Mouse (Mus musculus): ENCODE measurements at regions not wholly inside any gene's neighbourhood (a gene's known extent, or its start where the extent isn't known, plus 50 kb on each side); places are given as distances from the start of the nearest gene placed in this dataset.

DNA sequence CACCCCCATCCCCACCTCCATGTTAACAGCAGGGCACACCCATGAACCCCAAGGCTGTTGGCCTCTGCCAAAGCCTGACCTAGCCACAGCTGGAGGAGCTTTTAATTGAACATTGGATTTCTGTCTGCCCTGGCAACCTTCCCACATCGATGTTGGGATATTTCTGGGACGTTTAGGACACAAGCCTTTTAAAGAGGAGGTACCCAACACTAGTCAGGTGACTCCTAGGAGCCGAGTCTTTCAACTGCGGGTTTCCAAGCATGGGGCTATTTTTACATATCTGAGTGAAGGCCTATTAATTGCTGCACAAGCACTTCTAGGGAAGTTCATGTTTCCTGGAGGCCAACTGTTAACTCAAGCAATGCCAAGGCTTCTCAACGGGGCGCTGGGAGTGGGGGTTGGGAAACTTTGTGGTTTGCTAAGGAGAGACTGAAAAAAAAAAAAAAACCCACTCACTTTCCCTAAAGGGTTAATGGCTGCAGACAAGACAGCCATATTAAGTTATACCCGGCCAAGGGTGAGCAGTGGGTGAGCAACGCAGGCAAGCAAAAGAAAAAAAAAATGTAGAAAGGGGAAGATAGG, 213.3 kb downstream of the Bcl2l11 start:
- Histone ChIP-seq H3K9me3 (ENCODE audit: low read length) (no peaks in the 10 kb centered on the region), H3K4me1 (ENCODE audit: insufficient read depth, low read length) (peaks cover 49% of the 10 kb centered on the region), H3K9ac (replicated peaks; ENCODE audit: low read length) (no peak overlapping the region; the same call in 1 of the 2 replicates), H3K27me3 (ENCODE audit: insufficient read depth, low read length) (0 out of 2 replicates have a peak, but pooled peaks cover 2% of the 10 kb centered on the region), H3K4me2 (replicated peaks; ENCODE audit: low read depth, low read length) (peak overlapping the region; percentile 33; the same call in 1 of the 2 replicates), H3K4me3 (ENCODE audit: low read length) (no peak overlapping the region), H3K36me3 (ENCODE audit: insufficient read depth, low read length) (no peaks in the 10 kb centered on the region), H3K27ac (ENCODE audit: low read length) (peak overlapping the region; percentile 91)
- WGBS = 2% methylated on average over 8 of the region's 8 CpGs
- ATAC-seq (ENCODE audit: low FRiP score, low TSS enrichment) = 0 out of 2 replicates have a peak, but pooled peaks have one; percentile 32

DNA sequence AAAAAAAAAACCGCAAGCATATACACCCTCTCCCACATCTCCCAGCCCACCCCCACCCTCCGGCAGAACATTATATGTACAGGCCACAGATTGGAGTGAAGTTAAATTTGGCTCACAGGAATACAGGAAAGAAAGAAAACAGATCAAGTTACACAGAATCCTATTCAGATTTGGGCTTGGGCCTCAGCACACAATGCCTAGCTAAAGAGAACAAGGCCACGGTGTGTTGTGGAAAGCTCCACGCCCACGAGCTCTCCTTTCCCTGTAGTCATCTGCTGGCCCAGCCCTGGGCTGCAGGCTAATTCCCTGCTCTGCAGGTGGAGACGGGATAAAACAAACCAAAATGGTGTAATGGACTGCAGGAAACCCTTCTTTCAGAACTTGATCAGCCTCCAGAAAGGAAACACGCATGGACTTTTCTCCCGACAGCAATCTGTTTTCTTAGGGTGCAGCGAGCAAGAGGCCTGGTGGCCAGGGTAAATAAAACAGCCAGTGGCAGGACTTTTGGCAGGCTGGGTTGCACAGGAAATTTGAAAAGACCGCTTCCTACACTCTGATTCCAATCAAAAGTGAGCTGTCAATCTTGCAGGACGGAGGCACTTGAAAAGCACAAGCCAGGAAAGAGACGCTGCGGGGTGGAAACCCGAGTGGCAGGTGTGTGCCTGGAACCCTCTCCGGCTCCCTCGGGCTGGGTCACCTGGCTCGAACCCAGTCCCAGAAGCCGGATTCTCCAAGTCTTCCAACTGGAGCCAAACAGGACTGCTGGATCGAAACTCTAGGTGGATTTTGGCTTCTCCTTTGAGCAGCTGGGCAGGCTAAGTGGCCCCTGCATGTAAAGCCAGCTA, 214.0 kb downstream of the Bcl2l11 start:
- peak; percentile 62; the same call in 1 of the 2 replicates for ATAC-seq (ENCODE audit: low FRiP score, low TSS enrichment)
- peak overlapping the region; percentile 33 for H3K4me2 ChIP-seq (replicated peaks; ENCODE audit: low read depth, low read length)
- H3K9me3 ChIP-seq (ENCODE audit: low read length) = no peaks in the 10 kb centered on the region
- peak overlapping the region; percentile 91 for H3K27ac ChIP-seq (ENCODE audit: low read length)
- WGBS = 17% methylated on average over 19 of the region's 19 CpGs
- H3K9ac ChIP-seq (replicated peaks; ENCODE audit: low read length) = peak overlapping the region; percentile 47
- H3K4me3 ChIP-seq (ENCODE audit: low read length) = no peak overlapping the region
- 0 out of 2 replicates have a peak, but pooled peaks cover 2% of the 10 kb centered on the region for H3K27me3 ChIP-seq (ENCODE audit: insufficient read depth, low read length)
- H3K36me3 ChIP-seq (ENCODE audit: insufficient read depth, low read length) = no peaks in the 10 kb centered on the region
- peaks cover 42% of the 10 kb centered on the region for H3K4me1 ChIP-seq (ENCODE audit: insufficient read depth, low read length)

- Histone ChIP-seq H3K36me3 (ENCODE audit: insufficient read depth, low read length) (no peaks in the 10 kb centered on the region), H3K4me3 (ENCODE audit: low read length) (no peak overlapping the region), H3K9ac (replicated peaks; ENCODE audit: low read length) (no peak overlapping the region), H3K27ac (ENCODE audit: low read length) (peak overlapping the region; percentile 91), H3K9me3 (ENCODE audit: low read length) (no peaks in the 10 kb centered on the region), H3K4me2 (replicated peaks; ENCODE audit: low read depth, low read length) (no peak overlapping the region), H3K27me3 (ENCODE audit: insufficient read depth, low read length) (0 out of 2 replicates have a peak, but pooled peaks cover 2% of the 10 kb centered on the region), H3K4me1 (ENCODE audit: insufficient read depth, low read length) (peaks cover 38% of the 10 kb centered on the region)
- 91% methylated on average over 5 of the region's 5 CpGs for WGBS
- no peak for ATAC-seq (ENCODE audit: low FRiP score, low TSS enrichment)
Observed at GRCm38 (mm10) chr2:128340631-128341240, 214.9 kb downstream of the Bcl2l11 start.

DNA sequence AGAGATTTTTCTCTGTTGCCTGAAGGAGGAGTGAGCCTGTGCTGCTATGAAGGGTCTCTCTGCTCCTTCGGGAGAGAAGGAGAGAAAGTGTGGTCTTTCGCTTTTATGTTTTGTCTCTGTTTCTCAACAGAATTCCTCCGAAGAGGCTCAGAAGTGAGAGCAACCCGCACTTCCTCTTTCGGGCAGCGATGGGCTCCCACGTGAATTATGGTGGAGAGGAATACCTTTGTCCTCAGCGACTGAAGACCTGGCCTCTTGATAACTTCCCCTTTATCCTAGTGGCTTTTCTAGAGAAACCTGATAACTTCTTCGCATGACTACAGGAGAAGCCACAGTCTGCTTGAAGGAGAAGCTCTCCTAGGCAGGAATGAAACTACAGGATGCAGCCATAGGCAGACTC, 216.4 kb downstream of the Bcl2l11 start:
- peaks cover 33% of the 10 kb centered on the region for H3K4me1 ChIP-seq (ENCODE audit: insufficient read depth, low read length)
- ATAC-seq (ENCODE audit: low FRiP score, low TSS enrichment) = no peak
- H3K36me3 ChIP-seq (ENCODE audit: insufficient read depth, low read length) = no peaks in the 10 kb centered on the region
- 67% methylated on average over 9 of the region's 9 CpGs for WGBS
- no peak overlapping the region for H3K27ac ChIP-seq (ENCODE audit: low read length)
- 0 out of 2 replicates have a peak, but pooled peaks cover 2% of the 10 kb centered on the region for H3K27me3 ChIP-seq (ENCODE audit: insufficient read depth, low read length)
- no peak overlapping the region for H3K4me2 ChIP-seq (replicated peaks; ENCODE audit: low read depth, low read length)
- no peak overlapping the region for H3K9ac ChIP-seq (replicated peaks; ENCODE audit: low read length)
- H3K9me3 ChIP-seq (ENCODE audit: low read length) = no peaks in the 10 kb centered on the region
- no peak overlapping the region for H3K4me3 ChIP-seq (ENCODE audit: low read length)

DNA sequence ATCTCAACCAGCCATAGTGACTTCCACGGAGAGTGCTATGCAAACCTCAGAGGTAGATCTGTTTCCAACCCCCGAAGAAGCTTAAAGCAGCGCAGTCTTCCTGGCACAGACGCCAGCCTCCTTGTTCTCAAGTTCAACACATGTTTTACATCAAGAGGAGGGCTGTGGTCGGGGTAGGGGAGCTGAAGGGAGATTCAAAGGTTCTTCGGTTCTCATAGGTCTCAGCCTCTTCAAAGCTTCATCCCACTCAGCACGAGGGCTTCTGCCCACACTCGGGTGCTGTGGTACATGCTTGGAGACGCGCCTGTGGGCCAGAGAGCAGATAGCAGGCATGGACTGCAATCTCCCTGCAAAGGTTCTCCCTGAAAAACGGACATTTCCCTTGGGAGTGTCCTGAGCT, 219.7 kb downstream of the Bcl2l11 start:
- H3K27ac ChIP-seq (ENCODE audit: low read length) = no peak overlapping the region
- no peak overlapping the region for H3K4me2 ChIP-seq (replicated peaks; ENCODE audit: low read depth, low read length)
- WGBS = 65% methylated on average over 11 of the region's 11 CpGs
- no peaks in the 10 kb centered on the region for H3K9me3 ChIP-seq (ENCODE audit: low read length)
- 0 out of 2 replicates have a peak, but pooled peaks cover 2% of the 10 kb centered on the region for H3K27me3 ChIP-seq (ENCODE audit: insufficient read depth, low read length)
- H3K4me3 ChIP-seq (ENCODE audit: low read length) = no peak overlapping the region
- H3K36me3 ChIP-seq (ENCODE audit: insufficient read depth, low read length) = no peaks in the 10 kb centered on the region
- no peak overlapping the region for H3K9ac ChIP-seq (replicated peaks; ENCODE audit: low read length)
- H3K4me1 ChIP-seq (ENCODE audit: insufficient read depth, low read length) = peaks cover 2% of the 10 kb centered on the region
- ATAC-seq (ENCODE audit: low FRiP score, low TSS enrichment) = no peak

- no peak overlapping the region for H3K4me3 ChIP-seq (ENCODE audit: low read length)
- H3K27me3 ChIP-seq (ENCODE audit: insufficient read depth, low read length) = no peaks in the 10 kb centered on the region
- H3K4me1 ChIP-seq (ENCODE audit: insufficient read depth, low read length) = no peaks in the 10 kb centered on the region
- ATAC-seq (ENCODE audit: low FRiP score, low TSS enrichment) = no peak
- H3K9me3 ChIP-seq (ENCODE audit: low read length) = no peaks in the 10 kb centered on the region
- H3K9ac ChIP-seq (replicated peaks; ENCODE audit: low read length) = no peak overlapping the region
- H3K27ac ChIP-seq (ENCODE audit: low read length) = no peak overlapping the region
- H3K4me2 ChIP-seq (replicated peaks; ENCODE audit: low read depth, low read length) = no peak overlapping the region
- H3K36me3 ChIP-seq (ENCODE audit: insufficient read depth, low read length) = no peaks in the 10 kb centered on the region
- WGBS = 68% methylated on average over 2 of the region's 2 CpGs
Observed at GRCm38 (mm10) chr2:128348556-128348955, 222.7 kb downstream of the Bcl2l11 start.

DNA sequence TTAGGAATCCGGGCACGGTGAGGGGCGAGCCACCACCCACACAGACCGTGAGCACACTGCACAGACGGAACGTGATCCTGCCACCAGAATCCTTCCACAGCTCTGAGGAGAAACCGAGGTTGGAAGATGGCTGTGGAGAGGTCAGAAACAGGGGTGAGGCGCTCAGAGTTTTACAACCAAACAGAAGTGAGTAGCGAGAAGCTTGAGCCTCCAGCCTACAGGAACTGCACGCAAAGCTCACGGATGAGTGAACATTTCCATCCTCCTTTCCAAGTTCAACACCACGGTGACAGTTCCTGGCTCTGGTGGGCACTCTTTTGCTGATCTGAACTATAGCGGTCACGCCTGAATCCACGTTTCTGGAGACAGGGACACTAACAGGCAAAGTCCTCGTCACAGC, 225.6 kb downstream of the Bcl2l11 start:
- no peak overlapping the region for H3K4me2 ChIP-seq (replicated peaks; ENCODE audit: low read depth, low read length)

DNA sequence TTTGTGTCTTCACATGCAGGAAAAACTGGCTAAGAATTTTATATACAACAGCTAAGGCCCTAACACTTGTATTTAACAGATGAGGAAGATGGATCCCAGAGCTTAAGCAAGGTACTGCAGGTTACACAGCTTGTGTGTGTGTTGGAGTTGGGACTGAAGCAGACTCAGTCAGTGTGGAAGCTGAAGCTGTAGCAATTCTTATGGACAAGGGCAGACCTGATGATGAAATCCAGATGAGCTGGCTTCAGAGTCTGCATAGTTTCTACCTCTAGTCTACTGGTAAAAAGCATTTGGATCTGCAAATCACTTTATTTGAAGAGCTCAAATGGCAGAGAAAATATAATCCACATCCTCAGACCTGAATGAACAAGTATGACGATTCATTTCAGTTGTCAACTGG, 226.7 kb downstream of the Bcl2l11 start:
- Histone ChIP-seq H3K9ac (replicated peaks; ENCODE audit: low read length) (no peak overlapping the region), H3K9me3 (ENCODE audit: low read length) (peaks cover 4% of the 10 kb centered on the region), H3K36me3 (ENCODE audit: insufficient read depth, low read length) (no peaks in the 10 kb centered on the region), H3K27ac (ENCODE audit: low read length) (no peak overlapping the region), H3K4me1 (ENCODE audit: insufficient read depth, low read length) (no peaks in the 10 kb centered on the region), H3K27me3 (ENCODE audit: insufficient read depth, low read length) (no peaks in the 10 kb centered on the region), H3K4me3 (ENCODE audit: low read length) (no peak overlapping the region), H3K4me2 (replicated peaks; ENCODE audit: low read depth, low read length) (no peak overlapping the region)
- ATAC-seq (ENCODE audit: low FRiP score, low TSS enrichment) = no peak
- 87% methylated on average over 1 of the region's 1 CpGs for WGBS

More for the DNA sequence above, 225.6 kb downstream of the Bcl2l11 start:
- H3K27ac ChIP-seq (ENCODE audit: low read length) = no peak overlapping the region
- no peak overlapping the region for H3K9ac ChIP-seq (replicated peaks; ENCODE audit: low read length)
- no peaks in the 10 kb centered on the region for H3K27me3 ChIP-seq (ENCODE audit: insufficient read depth, low read length)
- 27% methylated on average over 16 of the region's 16 CpGs for WGBS
- H3K9me3 ChIP-seq (ENCODE audit: low read length) = peaks cover 4% of the 10 kb centered on the region
- H3K36me3 ChIP-seq (ENCODE audit: insufficient read depth, low read length) = no peaks in the 10 kb centered on the region
- ATAC-seq (ENCODE audit: low FRiP score, low TSS enrichment) = peak; percentile 76
- no peaks in the 10 kb centered on the region for H3K4me1 ChIP-seq (ENCODE audit: insufficient read depth, low read length)
- H3K4me3 ChIP-seq (ENCODE audit: low read length) = no peak overlapping the region

- Histone ChIP-seq H3K4me3 (ENCODE audit: low read length) (no peak overlapping the region), H3K27ac (ENCODE audit: low read length) (no peak overlapping the region), H3K27me3 (ENCODE audit: insufficient read depth, low read length) (no peaks in the 10 kb centered on the region), H3K9ac (replicated peaks; ENCODE audit: low read length) (no peak overlapping the region), H3K4me1 (ENCODE audit: insufficient read depth, low read length) (no peaks in the 10 kb centered on the region), H3K9me3 (ENCODE audit: low read length) (peaks cover 4% of the 10 kb centered on the region), H3K4me2 (replicated peaks; ENCODE audit: low read depth, low read length) (no peak overlapping the region), H3K36me3 (ENCODE audit: insufficient read depth, low read length) (no peaks in the 10 kb centered on the region)
- no peak for ATAC-seq (ENCODE audit: low FRiP score, low TSS enrichment)
- WGBS = 69% methylated on average over 3 of the region's 3 CpGs
Observed at GRCm38 (mm10) chr2:128353457-128353856, 227.6 kb downstream of the Bcl2l11 start.
